Mouse (Mus musculus) hindbrain, embryonic 16.5 days (tissue): ENCODE data around the gene Klk11. TPM values are rescaled to one million over a fixed set of nuclear protein-coding genes. Genes with fewer than 3 reads are reported as not detected.
A peak's percentile ranks its signal among the peaks of the same experiment; 100 is the strongest.

ENCODE experiments used
- ATAC-seq: fragments of 200-750 bp; cut with Nextera tagmentation; 2 replicates; pipeline ENCODE4 v1.8.0; 2017; ENCODE audit warnings: moderate TSS enrichment, moderate library complexity
- H3K27ac ChIP-seq: fragments of 300-500 bp; sonication (generic); 2 replicates; pipeline ENCODE4 v1.5.1; 2014; ENCODE audit warnings: low read depth, mild to moderate bottlenecking, control low read depth, low read length, moderate library complexity
- H3K27me3 ChIP-seq: fragments of 300-500 bp; sonication (generic); replicated peaks from 2 replicates; pipeline ENCODE4 v1.6.1; 2014; ENCODE audit warnings: low read length; ENCODE audit not compliant: control insufficient read depth, insufficient read depth
- H3K36me3 ChIP-seq: fragments of 300-500 bp; sonication (generic); 2 replicates; pipeline ENCODE4 v1.6.1; 2014; ENCODE audit warnings: mild to moderate bottlenecking, low read length, moderate library complexity, mixed read lengths; ENCODE audit not compliant: control insufficient read depth, insufficient read depth
- H3K4me1 ChIP-seq: fragments of 300-500 bp; sonication (generic); 2 replicates; pipeline ENCODE4 v1.6.1; 2014; ENCODE audit warnings: low read depth, low read length; ENCODE audit not compliant: control insufficient read depth, insufficient read depth
- H3K4me2 ChIP-seq: fragments of 300-500 bp; sonication (generic); 2 replicates; pipeline ENCODE4 v1.6.1; 2014; ENCODE audit warnings: mild to moderate bottlenecking, low read length, control low read depth, moderate library complexity
- H3K4me3 ChIP-seq: fragments of 300-500 bp; sonication (generic); 2 replicates; pipeline ENCODE4 v1.5.1; 2014; ENCODE audit warnings: mild to moderate bottlenecking, low read length, control low read depth, moderate library complexity
- H3K9ac ChIP-seq: fragments of 300-500 bp; sonication (generic); 2 replicates; pipeline ENCODE4 v1.6.1; 2014; ENCODE audit warnings: low read depth, mild to moderate bottlenecking, control low read depth, low read length, moderate library complexity
- H3K9me3 ChIP-seq: fragments of 300-500 bp; sonication (generic); 2 replicates; pipeline ENCODE4 v1.6.1; 2014; ENCODE audit warnings: mild to moderate bottlenecking, low read length, moderate library complexity; ENCODE audit not compliant: control insufficient read depth
- WGBS: fragments of 180-500 bp; shearing (Covaris S2); extraction: QIAGEN DNeasy Blood & Tissue Kit; methylation state at CpG from one replicate; pipeline ENCODE4 v1.1.7; 2014; 5-methylcytosine and 5-hydroxymethylcytosine counted together
- polyA plus RNA-seq: library from polyadenylated mRNA; unstranded; fragments of >200 nt; fragmentation: Nextera tagmentation; extraction: Ambion mirVana; gene quantifications from 2 replicates; pipeline ENCODE4 v1.2.1, GENCODE M21; 2015

Gene Klk11
- polyA plus RNA-seq, 1 experiment from 2014 or later, result not detected

- H3K9me3 ChIP-seq, result no peaks in the 10 kb centered on the region
- no peaks in the 10 kb centered on the region for H3K36me3 ChIP-seq
- no peak for ATAC-seq
- 50% methylated on average over 7 of the region's 7 CpGs for WGBS
- no peak overlapping the region for H3K4me3 ChIP-seq
- H3K27me3 ChIP-seq, result no peaks in the 10 kb centered on the region
- H3K9ac ChIP-seq, result no peak overlapping the region
- H3K4me2 ChIP-seq, result no peak overlapping the region
- H3K4me1 ChIP-seq, result no peaks in the 10 kb centered on the region
- no peak overlapping the region for H3K27ac ChIP-seq
These were observed 1.1 kb downstream of the Klk11 start for GRCm38 (mm10) chr7:43775311-43776057.

DNA sequence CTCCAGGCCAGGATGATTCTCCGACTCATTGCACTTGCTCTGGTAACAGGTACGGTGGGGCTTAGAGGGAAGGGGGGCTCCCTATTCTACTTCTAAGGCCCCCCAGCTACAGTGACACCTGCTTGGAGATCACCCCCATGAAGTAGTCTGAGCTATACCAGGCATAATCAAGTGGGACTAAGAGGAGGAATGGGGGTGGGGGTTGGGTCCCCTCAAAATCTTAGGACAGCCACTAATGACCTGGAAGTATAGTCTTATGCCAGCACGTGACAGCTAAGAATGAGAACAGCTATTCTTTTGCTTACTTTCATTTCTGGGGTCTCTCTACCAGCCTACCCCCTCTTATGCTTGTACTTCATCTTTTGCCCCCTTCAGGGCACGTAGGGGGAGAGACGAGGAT, 2.1 kb downstream of the Klk11 start:
- Histone ChIP-seq H3K36me3 (no peaks in the 10 kb centered on the region), H3K9me3 (no peaks in the 10 kb centered on the region), H3K27ac (no peak overlapping the region), H3K9ac (no peak overlapping the region), H3K4me3 (no peak overlapping the region), H3K4me2 (no peak overlapping the region), H3K4me1 (no peaks in the 10 kb centered on the region), H3K27me3 (no peaks in the 10 kb centered on the region)
- ATAC-seq, result no peak
- WGBS, result 88% methylated on average over 5 of the region's 5 CpGs

- Histone ChIP-seq H3K9ac (no peak overlapping the region), H3K4me2 (no peak overlapping the region), H3K4me3 (no peak overlapping the region), H3K27me3 (no peaks in the 10 kb centered on the region), H3K27ac (no peak overlapping the region), H3K9me3 (no peaks in the 10 kb centered on the region), H3K4me1 (peaks cover 2% of the 10 kb centered on the region; the same call in 1 of the 2 replicates), H3K36me3 (no peaks in the 10 kb centered on the region)
- 87% methylated on average over 12 of the region's 12 CpGs for WGBS
- no peak for ATAC-seq
These were observed 3.0 kb downstream of the Klk11 start for GRCm38 (mm10) chr7:43777423-43777822.

GRCm38 (mm10) chr7:43778176-43778970, 4.0 kb downstream of the Klk11 start:
- no peak overlapping the region for H3K4me2 ChIP-seq
- no peak for ATAC-seq
- H3K9me3 ChIP-seq, result no peaks in the 10 kb centered on the region
- H3K36me3 ChIP-seq, result no peaks in the 10 kb centered on the region
- H3K9ac ChIP-seq, result no peak overlapping the region
- H3K27ac ChIP-seq, result no peak overlapping the region
- 88% methylated on average over 10 of the region's 10 CpGs for WGBS
- no peak overlapping the region for H3K4me3 ChIP-seq
- H3K4me1 ChIP-seq, result peaks cover 5% of the 10 kb centered on the region; the same call in 1 of the 2 replicates
- H3K27me3 ChIP-seq, result no peaks in the 10 kb centered on the region

DNA sequence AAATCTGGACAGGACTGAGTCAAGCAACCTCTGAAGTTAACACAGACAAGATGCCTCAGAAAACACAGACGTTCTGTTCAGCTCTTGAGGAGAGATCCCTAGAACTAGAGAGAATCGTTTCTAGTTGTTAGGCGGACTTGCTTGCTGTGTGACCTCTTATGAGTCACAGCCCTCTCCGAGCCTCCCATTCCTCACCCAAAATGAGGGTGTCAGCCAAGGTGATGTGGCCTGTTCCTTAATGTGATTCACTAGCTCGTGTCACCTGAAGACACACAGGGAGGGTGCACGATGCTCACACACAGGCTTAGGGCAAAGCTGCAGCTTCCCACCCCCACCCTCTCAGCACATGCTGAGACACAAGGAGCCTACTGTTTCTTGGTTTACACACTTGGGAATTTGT, 5.8 kb downstream of the Klk11 start:
- H3K9ac ChIP-seq, result no peak overlapping the region
- no peaks in the 10 kb centered on the region for H3K27me3 ChIP-seq
- no peaks in the 10 kb centered on the region for H3K36me3 ChIP-seq
- no peak overlapping the region for H3K27ac ChIP-seq
- ATAC-seq, result no peak
- H3K4me3 ChIP-seq, result no peak overlapping the region
- H3K4me1 ChIP-seq, result peaks cover 5% of the 10 kb centered on the region; the same call in 1 of the 2 replicates
- H3K4me2 ChIP-seq, result no peak overlapping the region
- no peaks in the 10 kb centered on the region for H3K9me3 ChIP-seq
- WGBS, result 74% methylated on average over 6 of the region's 6 CpGs

DNA sequence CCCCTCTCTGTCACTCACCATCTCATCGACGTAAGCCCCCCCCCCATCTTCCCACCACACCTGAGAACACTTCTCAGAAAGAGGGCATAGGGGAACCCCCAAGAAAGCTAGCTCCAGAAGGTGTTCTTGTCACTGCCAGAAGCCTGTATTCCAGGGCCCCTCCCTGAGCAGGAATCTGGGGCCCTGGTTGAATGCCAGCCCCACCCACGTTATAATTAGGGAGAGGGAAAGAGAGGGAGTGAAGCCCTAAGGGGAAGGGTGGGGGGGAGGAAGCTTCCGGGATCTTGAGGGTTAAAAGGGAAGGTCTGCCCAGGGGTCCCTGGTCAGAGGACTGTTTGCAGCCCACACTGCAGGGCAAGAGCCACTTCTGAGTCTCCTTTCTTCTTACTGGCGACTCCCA, 6.3 kb downstream of the Klk11 start, which contains the start of gene Klk10:
Gene Klk10, plus strand, starts transcription at position 290 of the 400 bp plus-strand sequence.
- no peak for ATAC-seq
- Histone ChIP-seq H3K4me1 (peaks cover 5% of the 10 kb centered on the region; the same call in 1 of the 2 replicates), H3K27ac (no peak within 1 kb of the TSS), H3K27me3 (no peaks in the 10 kb centered on the region), H3K4me3 (no peak within 1 kb of the TSS), H3K36me3 (no peaks in the 10 kb centered on the region), H3K9ac (no peak within 1 kb of the TSS), H3K9me3 (no peaks in the 10 kb centered on the region), H3K4me2 (no peak within 1 kb of the TSS)
- 55% methylated on average over 5 of the region's 5 CpGs for WGBS

GRCm38 (mm10) chr7:43781541-43781940, 7.1 kb downstream of the Klk11 start:
- H3K4me2 ChIP-seq, result no peak overlapping the region
- no peaks in the 10 kb centered on the region for H3K36me3 ChIP-seq
- H3K27me3 ChIP-seq, result no peaks in the 10 kb centered on the region
- 92% methylated on average over 11 of the region's 11 CpGs for WGBS
- no peak overlapping the region for H3K9ac ChIP-seq
- no peak overlapping the region for H3K27ac ChIP-seq
- H3K9me3 ChIP-seq, result no peaks in the 10 kb centered on the region
- peaks cover 5% of the 10 kb centered on the region; the same call in 1 of the 2 replicates for H3K4me1 ChIP-seq
- no peak for ATAC-seq
- no peak overlapping the region for H3K4me3 ChIP-seq

DNA sequence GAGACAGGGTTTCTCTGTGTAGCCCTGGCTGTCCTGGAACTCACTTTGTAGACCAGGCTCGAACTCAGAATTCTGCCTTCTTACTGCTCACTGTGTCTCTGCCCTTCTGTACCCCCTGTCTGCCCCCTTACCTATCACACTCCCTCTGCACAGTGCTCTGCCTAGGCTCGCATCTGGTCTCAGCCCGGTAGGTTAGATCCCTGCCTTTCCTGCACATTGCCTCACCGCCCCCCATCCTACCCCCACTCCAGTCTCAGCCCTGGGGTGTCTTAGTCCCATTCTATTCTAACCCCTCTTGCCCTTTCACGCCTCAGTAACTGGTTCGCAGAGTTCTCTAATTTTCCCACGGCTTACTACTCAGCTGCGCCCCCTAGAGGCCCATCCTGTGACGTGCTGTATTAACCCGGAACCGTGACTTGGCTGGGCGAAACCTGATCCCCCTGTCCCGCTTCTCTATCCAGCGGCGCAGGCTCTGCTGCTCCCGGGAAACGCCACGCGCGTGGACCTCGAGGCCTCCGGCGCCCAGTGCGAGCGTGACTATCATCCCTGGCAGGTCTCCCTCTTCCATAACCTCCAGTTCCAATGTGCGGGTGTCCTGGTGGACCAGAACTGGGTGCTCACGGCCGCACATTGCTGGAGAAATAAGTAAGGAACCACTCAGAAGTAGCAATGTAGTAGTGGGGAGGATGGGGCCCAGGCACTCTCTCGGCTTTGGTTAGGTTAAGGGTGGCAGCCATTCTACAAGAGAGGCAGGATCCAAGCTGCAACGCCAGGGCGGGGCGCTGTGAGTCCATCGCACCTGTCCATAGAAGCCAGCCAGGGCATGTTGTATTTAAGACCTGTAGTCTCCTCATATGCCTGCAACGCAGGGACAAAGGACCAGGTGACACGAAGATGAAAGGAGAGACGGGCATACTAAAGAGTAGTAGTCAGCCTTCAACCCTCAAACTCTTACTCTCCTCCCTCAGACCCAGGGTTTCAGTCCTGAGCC, 8.2 kb downstream of the Klk11 start:
- Histone ChIP-seq H3K9me3 (no peaks in the 10 kb centered on the region), H3K4me2 (peak overlapping the region; percentile 76), H3K4me1 (peaks cover 5% of the 10 kb centered on the region; the same call in 1 of the 2 replicates), H3K9ac (peak overlapping the region; percentile 65), H3K27ac (no peak overlapping the region), H3K36me3 (no peaks in the 10 kb centered on the region), H3K27me3 (no peaks in the 10 kb centered on the region), H3K4me3 (peak overlapping the region; percentile 37)
- peak; percentile 69 for ATAC-seq
- WGBS, result 8% methylated on average over 36 of the region's 36 CpGs
